Mouse (Mus musculus): ENCODE results near the gene Polr3e.

DNA sequence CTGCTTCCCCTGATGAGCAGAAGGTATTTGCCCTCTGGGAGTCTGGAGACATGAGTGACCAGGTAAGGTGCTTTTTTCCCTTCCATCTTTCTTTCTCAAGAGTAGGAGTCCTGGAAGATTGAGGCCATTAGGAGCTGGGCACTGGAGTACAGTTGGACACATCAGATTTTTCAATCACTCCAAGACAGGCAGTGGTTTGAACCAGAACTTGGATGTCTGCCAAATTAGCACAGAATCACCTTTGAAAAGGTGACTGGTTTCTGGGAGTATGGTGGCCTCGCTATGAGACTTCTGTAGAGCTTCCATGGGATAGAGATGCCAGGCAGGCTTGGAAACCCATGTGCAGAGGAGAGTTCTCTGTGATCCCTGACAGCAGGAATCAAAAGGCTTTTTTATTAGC, 25.0 kb downstream of the Polr3e start:
- TF ChIP-seq MYOG (IDR thresholded peaks at IDR 0.05; ENCODE audit: control insufficient read depth in 1 of 3, insufficient read depth in 1 of 3, insufficient read length in 2 of 3, low read depth in 2 of 3) (no peak), TCF12 (IDR thresholded peaks at IDR 0.05; ENCODE audit: insufficient read depth, poor library complexity, severe bottlenecking) (no peak), MYOD1 (IDR thresholded peaks at IDR 0.05; ENCODE audit: control insufficient read depth in 1 of 3, insufficient read length in 2 of 3, low read depth in 2 of 3) (no peak), USF1 (IDR thresholded peaks at IDR 0.05; ENCODE audit: low read depth) (no peak), POLR2AphosphoS2 (IDR thresholded peaks at IDR 0.05; ENCODE audit: insufficient read length, low read depth) (no peak), POLR2A (IDR thresholded peaks at IDR 0.05; ENCODE audit: insufficient read length, low read depth) (no peak), MAX (IDR thresholded peaks at IDR 0.05; ENCODE audit: low read depth) (no peak), CEBPB (IDR thresholded peaks at IDR 0.05; ENCODE audit: insufficient read depth, poor library complexity, severe bottlenecking) (no peak), E2F4 (IDR thresholded peaks at IDR 0.05; ENCODE audit: insufficient read depth) (no peak), SRF (IDR thresholded peaks at IDR 0.05; ENCODE audit: control insufficient read depth, insufficient read length, low read depth) (no peak), REST (IDR thresholded peaks at IDR 0.05; ENCODE audit: insufficient read depth, insufficient read length) (no peak), TCF3 (IDR thresholded peaks at IDR 0.05; ENCODE audit: insufficient read length, low read depth) (no peak)
